Mouse (Mus musculus) neural tube, embryonic 10.5 days (tissue): ENCODE measurements around the gene Abcc3.

ENCODE experiments used
- DNase-seq: peaks from one replicate; pipeline ENCODE4 v3.0.0-alpha.2; 2017; ENCODE audit warnings: low spot score; ENCODE audit errors: extremely low spot score

Abcc3 gene

GRCm38 (mm10) chr11:94327693-94328643 is 64.8 kb downstream of the Abcc3 start, which contains the start of gene Ankrd40:
TSS of gene Ankrd40 (plus strand) at chr11:94328001.
- DNase-seq = peak; percentile 95

GRCm38 (mm10) chr11:94326961-94327411 is 65.8 kb downstream of the Abcc3 start:
- peak; percentile 52 for DNase-seq

GRCm38 (mm10) chr11:94324618-94325017 is 68.2 kb downstream of the Abcc3 start:
- no peak for DNase-seq

- no peak for DNase-seq
Observed at GRCm38 (mm10) chr11:94323271-94323925, 69.4 kb downstream of the Abcc3 start.

- no peak for DNase-seq
Observed at GRCm38 (mm10) chr11:94322636-94323035, 70.2 kb downstream of the Abcc3 start.

- peak; percentile 93 for DNase-seq
Observed at GRCm38 (mm10) chr11:94321931-94322400, 70.8 kb downstream of the Abcc3 start, which contains the start of gene Luc7l3. TSS of gene Luc7l3 (minus strand) at chr11:94321988.

GRCm38 (mm10) chr11:94320969-94321930 is 71.5 kb downstream of the Abcc3 start:
- no peak for DNase-seq

- no peak for DNase-seq
Observed at GRCm38 (mm10) chr11:94318056-94318455, 74.7 kb downstream of the Abcc3 start.

- DNase-seq = no peak
Observed at GRCm38 (mm10) chr11:94317515-94317914, 75.3 kb downstream of the Abcc3 start.

GRCm38 (mm10) chr11:94317014-94317413 is 75.8 kb downstream of the Abcc3 start:
- DNase-seq = no peak

- DNase-seq = no peak
Observed at GRCm38 (mm10) chr11:94316528-94316927, 76.3 kb downstream of the Abcc3 start.

GRCm38 (mm10) chr11:94315308-94315707 is 77.5 kb downstream of the Abcc3 start:
- no peak for DNase-seq

- DNase-seq = no peak
Observed at GRCm38 (mm10) chr11:94314098-94314652, 78.6 kb downstream of the Abcc3 start.

GRCm38 (mm10) chr11:94312733-94313132 is 80.1 kb downstream of the Abcc3 start:
- no peak for DNase-seq

- no peak for DNase-seq
Observed at GRCm38 (mm10) chr11:94294996-94295845, 97.6 kb downstream of the Abcc3 start.
